Mouse (Mus musculus): Measurements from ENCODE around the gene Psme1. TPM values are rescaled to one million over a fixed set of nuclear protein-coding genes. Genes with fewer than 3 reads are reported as not detected.

Gene Psme1
- total RNA-seq, 2 experiments from 2014 or later: 83.0 to 84.9 TPM

DNA sequence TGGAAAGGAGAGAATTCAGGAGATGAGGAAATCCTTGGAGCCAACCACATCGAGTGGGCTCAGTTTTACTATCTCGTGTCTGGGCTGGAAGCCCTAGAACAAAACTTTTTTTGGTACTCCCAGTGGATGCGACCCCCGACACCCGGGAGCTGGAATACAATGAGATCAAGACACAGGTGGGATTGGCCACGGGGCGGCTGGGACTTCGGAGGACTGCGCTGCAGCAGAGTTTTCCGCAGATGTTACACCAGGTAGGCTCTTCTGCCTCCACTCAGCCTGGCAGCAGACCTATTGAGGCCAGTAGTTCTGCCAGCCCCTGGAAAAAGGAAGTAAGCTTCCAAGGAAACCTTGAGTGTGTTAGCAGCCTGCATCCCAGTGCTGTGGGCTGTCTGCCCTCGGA lies 14.7 kb upstream of the Psme1 start:
- no peak for DNase-seq (ENCODE audit: extremely low spot score in 1 of 2, low spot score in 2 of 2)
- intact Hi-C loops (cut with DNase I): no loop called here

DNA sequence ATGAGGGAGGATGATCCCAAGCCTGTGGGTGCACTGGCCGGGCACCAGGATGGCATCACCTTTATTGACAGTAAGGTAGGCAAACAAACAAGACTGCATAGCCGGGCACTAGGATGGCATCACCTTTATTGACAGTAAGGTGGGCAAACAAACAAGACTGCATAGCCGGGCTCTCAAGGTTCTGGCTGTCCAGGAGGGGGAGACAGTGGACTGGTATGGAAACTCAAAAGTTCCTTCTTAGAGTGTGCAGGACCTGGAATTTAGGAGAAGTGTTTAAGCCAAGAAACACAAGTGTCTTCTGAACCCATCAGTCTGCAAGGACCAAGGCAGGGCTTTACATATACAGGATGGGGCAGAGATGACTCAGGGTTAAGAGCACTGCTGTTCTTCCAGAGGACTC lies 12.2 kb upstream of the Psme1 start:
- no peak for DNase-seq (ENCODE audit: extremely low spot score in 1 of 2, low spot score in 2 of 2)
- intact Hi-C loops (cut with DNase I): no loop called here

DNA sequence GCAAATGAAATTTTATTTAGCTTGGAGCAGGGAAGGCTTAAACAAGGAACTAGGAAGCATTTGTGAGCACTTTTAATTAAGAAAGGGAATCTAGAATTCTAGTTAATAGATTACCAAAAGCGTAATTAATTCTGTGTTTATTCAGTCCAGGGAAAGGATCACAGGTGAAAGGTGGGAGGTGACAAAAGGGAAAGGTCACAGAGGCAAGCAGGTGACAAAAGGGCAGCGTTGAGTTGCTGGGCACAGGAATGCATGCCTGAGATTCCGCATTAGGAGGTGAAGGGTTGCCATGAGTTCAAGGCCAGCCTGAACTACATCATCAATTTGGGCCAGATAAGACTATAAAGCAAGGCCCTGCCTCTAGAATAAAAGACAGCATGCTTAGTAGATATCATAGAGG lies 10.4 kb upstream of the Psme1 start:
- intact Hi-C loops (cut with DNase I): no loop called here
- DNase-seq (ENCODE audit: extremely low spot score in 1 of 2, low spot score in 2 of 2): no peak

DNA sequence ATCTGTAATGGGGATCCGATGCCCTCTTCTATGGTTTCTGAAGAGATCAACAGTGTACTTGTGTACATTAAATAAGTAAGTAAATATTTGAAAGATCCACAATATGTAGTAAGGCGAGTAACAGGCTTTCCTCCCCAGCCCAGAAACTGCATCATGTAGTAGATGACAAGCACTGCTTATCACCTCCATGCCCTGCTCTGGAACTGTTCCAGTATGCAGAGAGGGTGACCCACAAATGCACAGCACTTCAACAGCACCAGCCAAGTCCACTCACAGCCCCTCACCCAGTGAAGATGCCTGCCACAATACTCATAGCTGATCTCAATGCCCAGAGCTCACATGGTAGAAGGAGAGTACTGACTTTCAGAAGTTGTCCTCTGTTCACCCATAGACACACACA lies 7.3 kb upstream of the Psme1 start:
- intact Hi-C loops (cut with DNase I): no loop called here
- no peak for DNase-seq (ENCODE audit: extremely low spot score in 1 of 2, low spot score in 2 of 2)

DNA sequence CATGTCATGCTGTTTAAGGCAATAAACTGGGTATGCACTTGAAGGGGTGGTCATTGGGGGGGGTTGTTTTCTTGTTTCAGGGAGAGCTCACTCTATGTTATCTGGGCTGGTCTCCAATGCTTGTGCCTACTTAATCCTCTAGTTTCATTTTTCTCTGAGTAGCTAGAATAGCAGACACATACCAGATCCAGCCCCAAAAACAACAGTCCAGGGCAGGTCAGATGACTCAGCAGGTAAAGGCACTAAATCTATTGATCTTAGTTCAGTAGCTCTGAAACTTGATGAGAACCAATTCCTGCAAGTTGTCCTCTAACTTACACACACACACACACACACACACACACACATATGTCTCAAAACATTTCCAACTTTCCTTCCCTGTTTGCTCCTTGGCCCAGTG lies 6.2 kb upstream of the Psme1 start:
- DNase-seq (ENCODE audit: extremely low spot score in 1 of 2, low spot score in 2 of 2): no peak
- intact Hi-C loops (cut with DNase I): no loop called here

DNA sequence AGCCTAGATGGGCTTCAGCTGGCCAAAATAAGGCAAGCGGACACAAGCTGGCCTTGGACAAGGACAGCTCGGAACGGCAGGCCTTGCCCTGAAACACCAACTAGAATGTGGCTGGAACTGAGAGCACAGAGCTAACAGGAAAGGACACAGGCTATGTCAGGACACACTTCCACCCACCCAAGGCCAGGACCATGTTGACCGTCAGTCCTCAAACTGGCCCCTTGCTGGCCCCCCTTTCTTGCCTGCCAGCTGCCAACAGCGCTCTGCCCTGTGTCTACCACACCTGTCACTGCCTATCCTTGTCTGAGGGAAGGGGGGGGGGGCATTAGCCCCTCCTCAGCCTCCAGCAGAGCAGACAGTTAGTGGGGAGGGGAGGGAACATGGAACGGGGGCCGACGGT lies 2.6 kb upstream of the Psme1 start, which contains the start of gene Fitm1:
Fitm1 (plus strand) TSS at position 316 of the 400 bp plus-strand sequence.
- intact Hi-C loops (cut with DNase I): no loop called here
- no peak for DNase-seq (ENCODE audit: extremely low spot score in 1 of 2, low spot score in 2 of 2)

DNA sequence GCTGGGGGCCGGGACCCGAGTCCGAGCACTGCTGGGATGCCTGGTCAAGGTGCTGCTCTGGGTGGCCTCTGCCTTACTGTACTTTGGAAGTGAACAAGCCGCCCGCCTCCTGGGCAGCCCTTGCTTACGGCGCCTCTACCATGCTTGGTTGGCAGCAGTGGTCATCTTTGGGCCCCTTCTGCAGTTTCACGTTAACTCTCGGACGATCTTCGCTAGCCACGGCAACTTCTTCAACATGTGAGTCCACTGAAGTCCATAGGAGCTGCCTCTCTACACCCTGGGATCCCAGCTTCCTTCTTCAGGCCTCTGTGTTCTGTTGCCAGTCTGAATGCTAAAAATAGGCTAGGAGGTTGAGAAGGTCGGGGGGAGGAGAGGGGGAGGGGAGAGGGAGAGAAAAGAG lies 2.2 kb upstream of the Psme1 start:
- DNase-seq (ENCODE audit: extremely low spot score in 1 of 2, low spot score in 2 of 2): no peak
- intact Hi-C loops (cut with DNase I): no loop called here

DNA sequence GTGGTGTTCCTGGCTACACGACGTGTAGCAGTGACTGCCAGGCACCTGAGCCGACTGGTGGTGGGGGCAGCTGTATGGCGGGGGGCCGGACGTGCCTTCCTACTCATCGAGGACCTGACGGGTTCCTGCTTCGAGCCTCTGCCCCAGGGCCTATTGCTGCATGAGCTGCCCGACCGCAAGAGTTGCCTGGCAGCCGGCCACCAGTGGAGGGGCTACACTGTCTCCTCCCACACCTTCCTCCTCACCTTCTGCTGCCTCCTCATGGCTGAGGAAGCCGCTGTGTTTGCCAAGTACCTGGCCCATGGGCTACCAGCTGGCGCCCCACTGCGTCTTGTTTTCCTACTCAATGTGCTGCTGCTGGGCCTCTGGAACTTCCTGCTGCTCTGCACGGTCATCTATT lies 1.5 kb upstream of the Psme1 start:
- intact Hi-C loops (cut with DNase I): no loop called here
- peak in 1 of 2 experiments; percentile 64 for DNase-seq (ENCODE audit: extremely low spot score in 1 of 2, low spot score in 2 of 2)

DNA sequence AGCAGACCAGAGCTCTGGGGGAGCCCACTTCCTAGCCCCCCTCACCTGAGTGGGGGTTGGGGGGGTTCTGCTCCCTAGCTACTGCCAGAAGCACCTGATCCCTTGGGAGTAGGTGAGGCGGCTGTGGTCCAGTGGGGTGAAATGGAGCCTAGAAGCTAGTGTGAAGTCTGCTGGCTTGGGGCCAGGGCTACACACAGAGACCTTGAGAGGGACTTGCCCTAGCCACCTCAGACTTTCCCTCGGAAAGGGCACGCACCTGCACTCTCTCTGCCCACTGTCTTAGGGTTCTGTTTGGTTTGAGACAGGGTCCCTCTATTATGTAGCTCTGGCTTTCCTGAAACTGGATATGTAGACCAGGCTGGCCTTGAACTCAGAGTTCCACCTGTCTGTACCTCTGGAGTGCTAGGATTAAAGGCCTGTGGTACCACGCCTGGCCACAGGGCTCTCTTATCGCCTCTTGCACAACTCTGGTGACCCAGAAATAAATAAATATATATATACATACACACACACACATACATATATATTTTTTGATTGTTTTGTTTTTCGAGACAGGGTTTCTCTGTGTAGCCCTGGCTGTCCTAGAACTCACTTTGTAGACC lies 846 bp downstream of the Psme1 start:
- DNase-seq (ENCODE audit: extremely low spot score in 1 of 2, low spot score in 2 of 2): peak in 1 of 2 experiments; percentile 73
- intact Hi-C loops (cut with DNase I): no loop called here

DNA sequence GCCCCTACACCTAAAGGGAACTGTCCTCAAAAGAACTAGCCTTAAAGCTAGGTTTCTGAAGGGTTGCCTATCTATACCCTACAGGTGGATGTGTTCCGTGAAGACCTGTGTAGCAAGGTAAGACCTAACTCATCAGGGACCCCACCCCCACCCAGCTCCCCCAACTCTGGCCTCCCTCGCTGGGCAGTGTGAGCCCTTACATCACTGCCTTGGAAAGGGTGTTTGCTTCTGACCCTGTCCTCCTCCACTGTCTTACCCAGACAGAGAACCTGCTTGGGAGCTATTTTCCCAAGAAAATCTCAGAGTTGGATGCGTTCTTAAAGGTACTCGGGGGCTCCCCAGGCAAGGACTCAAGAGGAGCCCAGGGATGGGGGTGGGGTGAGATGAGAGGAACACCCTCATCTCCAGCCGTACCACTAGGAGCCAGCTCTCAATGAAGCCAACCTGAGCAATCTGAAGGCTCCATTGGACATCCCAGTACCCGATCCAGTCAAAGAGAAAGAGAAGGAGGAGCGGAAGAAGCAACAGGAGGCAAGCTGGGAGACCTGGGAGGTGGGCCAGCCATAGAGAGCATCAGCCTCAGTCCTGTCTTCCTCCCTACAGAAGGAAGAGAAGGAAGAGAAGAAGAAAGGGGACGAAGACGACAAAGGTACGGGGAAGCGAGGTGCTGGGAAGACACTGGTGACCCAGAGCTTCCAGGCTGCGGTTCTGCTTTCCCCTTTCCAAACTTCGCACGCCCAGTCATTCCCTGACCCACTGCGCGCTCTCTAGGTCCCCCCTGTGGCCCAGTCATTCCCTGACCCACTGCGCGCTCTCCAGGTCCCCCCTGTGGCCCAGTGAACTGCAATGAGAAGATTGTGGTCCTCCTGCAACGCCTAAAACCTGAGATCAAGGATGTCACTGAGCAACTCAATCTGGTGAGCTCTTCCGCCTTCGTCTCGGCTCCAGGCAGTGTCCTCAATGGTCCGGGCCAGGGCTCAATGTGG lies 1.9 kb downstream of the Psme1 start:
- no peak for DNase-seq (ENCODE audit: extremely low spot score in 1 of 2, low spot score in 2 of 2)
- intact Hi-C loops (cut with DNase I): no loop called here

DNA sequence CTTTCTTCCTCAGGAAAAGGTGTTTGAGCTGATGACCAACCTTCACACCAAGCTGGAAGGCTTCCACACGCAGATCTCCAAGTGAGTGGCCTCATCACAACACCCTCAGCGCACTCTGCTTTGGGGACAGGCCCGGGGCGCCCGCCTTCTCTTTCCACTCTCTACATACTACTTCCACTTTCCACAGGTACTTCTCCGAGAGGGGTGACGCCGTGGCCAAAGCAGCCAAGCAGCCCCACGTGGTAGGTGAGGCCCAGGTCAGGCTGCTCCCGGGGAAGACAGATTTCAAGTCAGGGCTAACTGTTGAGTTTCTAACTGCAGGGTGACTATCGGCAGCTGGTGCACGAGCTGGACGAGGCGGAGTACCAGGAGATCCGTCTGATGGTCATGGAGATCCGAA lies 2.8 kb downstream of the Psme1 start:
- intact Hi-C loops (cut with DNase I): no loop called here
- DNase-seq (ENCODE audit: extremely low spot score in 1 of 2, low spot score in 2 of 2): no peak

DNA sequence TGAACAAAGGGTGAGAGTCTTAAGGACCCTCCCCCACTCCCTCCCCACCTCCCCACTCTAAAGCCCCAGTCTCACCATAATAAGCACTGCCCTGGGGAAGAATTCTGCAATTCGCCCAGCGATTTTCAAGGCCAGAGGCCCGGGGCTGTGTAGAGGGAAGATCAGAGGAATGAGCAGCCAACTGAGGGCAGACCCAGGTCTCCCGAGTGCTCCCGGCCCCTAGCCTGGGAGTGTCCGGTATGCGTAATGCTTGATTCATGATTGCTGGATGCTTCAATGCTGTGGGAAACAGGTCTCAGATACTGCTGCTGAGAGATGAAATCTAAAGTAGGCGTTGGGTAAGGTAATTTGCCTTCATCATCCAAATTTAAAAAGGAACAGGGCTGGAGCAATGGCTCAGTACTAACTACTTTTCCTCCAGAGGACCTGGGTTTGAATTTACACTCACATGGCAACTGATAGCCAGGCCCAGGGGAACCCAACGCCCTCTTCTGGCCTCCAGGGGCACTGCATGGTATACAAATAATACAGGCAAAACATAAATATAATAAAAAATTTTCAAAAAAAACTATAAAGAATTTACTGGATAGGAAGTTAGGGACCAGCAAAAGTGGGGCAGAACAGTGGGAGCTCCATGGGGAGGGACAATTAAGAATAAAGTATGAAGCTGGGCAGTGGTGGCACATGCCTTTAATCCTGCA lies 4.2 kb downstream of the Psme1 start:
- DNase-seq (ENCODE audit: extremely low spot score in 1 of 2, low spot score in 2 of 2): no peak
- intact Hi-C loops (cut with DNase I): no loop called here

DNA sequence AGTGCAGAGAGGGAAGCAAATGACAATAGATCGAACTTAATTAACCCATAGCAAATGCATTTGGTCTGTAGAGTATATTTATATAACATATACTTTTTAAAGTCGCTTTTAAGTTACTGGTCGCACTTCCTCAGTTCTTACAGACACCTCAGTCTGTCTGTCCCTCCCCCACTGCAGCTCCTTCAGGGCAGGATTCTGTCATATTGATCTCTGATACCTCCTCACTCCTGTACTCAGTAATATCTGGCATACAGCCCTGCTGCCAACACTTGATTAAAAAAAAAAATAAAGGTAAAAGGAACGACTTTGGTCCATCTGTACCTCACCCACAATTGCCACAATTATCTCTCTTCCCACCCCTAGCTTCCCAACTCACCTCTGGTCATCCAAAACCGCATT lies 6.4 kb downstream of the Psme1 start:
- intact Hi-C loops (cut with DNase I): no loop called here
- no peak for DNase-seq (ENCODE audit: extremely low spot score in 1 of 2, low spot score in 2 of 2)

DNA sequence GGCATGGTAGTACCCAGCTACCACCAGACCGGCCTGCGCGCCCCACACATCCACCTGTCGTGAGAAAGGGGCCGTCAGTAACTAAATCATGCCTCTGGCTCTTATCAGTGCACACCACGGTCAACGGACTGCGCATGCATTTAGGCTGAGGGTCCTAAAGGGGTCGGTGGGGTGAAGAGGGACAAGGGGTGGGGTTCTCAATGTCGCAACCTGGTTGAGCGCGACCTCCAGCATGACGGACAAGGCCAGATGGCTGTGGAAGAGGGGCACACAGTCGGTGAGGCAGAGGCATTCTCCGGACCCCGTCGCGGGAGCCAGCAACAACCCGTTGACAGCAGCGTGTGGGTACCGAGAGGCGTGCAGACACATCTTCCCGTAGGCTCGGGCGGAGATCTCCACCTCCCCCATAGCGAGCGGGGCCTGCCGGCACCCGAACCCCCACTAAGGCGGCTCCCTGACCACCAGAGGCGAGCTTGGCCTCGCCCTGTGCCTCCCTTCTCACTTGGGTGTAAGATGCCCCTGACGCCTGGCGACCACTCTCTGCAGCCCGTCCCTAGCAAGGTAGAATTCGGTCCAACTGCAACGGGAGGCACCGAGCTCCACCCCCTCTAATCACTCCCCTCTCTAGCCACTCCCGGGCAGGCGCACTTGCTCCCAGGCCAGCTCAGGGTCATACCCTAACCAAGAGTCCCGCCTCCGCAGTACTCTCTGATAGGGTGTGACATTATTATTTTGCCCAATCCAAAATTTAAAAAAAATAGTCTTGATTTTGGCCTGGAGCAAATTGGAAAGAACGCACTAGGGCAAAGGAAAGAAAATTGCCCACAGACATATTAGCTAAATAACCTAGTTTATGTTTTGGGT lies 7.0 kb downstream of the Psme1 start, which contains the start of gene Emc9:
Emc9 (minus strand) TSS at position 601 of the 864 bp plus-strand sequence.
- intact Hi-C loops (cut with DNase I): no loop called here
- DNase-seq (ENCODE audit: extremely low spot score in 1 of 2, low spot score in 2 of 2): peak; percentile 38 to 83

DNA sequence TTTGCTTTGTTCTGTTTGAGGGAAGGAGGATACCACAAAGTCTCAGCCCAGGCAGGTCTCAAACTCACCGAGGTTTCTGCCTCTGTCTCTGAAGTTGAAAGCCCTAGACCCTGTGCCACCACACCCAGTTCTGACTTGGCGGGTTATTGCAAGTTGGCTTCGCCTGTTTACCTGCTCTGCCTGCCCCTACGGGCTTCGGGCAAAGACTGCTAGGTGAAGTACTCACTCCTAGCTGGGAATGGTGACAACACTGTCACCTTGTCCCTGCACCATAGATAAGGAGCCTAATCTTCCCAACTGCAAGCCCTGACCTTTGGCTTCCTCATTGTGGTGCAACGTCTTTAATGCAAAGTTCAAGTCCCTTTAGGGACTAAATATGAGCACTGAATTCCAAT lies 7.6 kb downstream of the Psme1 start:
- DNase-seq (ENCODE audit: extremely low spot score in 1 of 2, low spot score in 2 of 2): no peak
- intact Hi-C loops (cut with DNase I): no loop called here

DNA sequence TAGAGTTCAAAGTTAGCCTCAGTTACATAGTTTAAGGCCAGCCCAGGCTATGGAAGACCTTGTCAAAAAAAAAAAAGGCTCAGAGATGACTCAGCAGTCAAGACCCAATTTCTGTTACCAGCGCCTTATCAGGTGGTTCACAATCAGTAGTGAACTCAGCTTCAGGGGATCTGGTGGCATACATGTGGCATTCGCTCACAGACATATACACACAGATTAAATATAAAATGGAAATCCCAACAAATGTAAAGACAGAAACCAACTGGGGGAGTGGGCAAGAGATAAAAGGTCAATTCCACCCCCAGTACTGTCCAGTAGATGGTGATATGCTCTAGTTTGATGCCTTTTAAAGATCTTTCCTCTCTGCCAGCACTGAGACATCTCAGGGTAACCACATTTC lies 8.2 kb downstream of the Psme1 start:
- no peak for DNase-seq (ENCODE audit: extremely low spot score in 1 of 2, low spot score in 2 of 2)
- intact Hi-C loops (cut with DNase I): no loop called here

DNA sequence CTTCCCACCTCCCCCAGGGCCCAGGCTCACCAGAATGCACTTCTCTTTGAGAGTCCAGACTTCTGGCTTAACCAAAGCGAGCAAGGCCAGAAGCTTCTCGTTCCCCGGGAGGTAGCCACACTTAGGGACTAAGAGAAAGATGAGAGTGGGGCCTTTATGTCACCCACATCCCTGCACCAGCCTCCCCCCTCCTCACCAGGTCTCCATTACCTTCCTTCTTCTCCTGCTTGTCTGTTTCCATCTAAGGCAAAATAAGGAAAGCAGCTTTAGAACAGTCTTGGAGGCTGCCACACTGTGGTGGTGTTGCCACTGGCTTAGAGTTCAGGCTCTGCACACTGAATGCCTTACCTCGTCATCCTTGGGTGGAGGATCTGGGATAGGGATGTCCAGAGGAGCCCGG lies 11.3 kb downstream of the Psme1 start:
- intact Hi-C loops (cut with DNase I): no loop called here
- no peak for DNase-seq (ENCODE audit: extremely low spot score in 1 of 2, low spot score in 2 of 2)

DNA sequence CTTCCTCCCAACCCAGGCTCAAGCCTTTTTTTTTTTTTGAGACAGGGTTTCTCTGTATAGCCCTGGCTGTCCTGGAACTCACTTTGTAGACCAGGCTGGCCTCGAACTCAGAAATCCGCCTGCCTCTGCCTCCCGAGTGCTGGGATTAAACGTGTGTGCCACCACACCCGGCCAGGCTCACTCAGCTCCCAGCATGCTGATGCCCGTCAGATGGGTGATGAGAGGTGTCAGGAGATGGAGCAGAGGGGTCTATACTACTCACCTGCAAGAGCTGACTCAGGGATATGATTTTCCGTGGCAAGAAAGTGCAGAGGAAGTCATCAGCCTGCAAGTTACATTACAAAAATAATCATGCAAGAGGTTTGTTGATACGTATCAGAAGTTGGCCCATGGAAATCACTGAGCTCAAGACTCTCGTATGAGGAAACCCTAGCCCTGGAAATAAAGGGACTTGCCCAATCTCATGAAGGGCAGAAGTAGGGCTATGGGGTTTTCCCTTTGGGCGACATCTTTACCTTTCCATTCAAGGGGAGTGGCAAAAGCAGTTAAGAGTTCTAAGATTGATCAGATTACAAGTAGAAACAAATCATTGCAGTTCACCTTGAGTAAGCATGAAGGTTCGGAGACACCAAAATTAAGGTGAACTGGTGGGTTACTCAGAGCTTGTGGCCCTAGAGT lies 12.0 kb downstream of the Psme1 start:
- intact Hi-C loops (cut with DNase I): no loop called here
- DNase-seq (ENCODE audit: extremely low spot score in 1 of 2, low spot score in 2 of 2): no peak
